Mouse (Mus musculus): ENCODE results near the gene S100b.

Gene S100b

GRCm38 (mm10) chr10:76261447-76261846 lies 7.8 kb downstream of the S100b start:
- no peak for DNase-seq

DNA sequence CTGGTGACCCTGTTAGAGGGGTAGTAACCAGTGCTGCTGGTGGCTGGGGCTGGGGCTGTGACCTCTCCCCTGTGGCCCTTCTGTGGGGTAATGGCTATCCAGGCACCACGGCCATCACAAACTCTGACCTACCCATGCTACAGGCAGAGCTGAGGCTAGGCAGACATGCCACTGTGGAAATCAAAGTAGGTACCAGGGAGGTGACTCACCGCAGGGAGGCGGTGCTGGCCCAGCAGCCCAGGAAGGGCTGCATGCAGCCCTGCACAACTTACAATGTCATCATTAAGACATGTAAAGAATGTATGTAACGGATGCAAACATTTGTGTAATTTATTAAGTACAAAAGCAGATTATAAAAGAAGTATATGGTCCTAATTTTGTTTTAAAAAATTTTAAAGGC lies 8.8 kb downstream of the S100b start:
- no peak for DNase-seq

- DNase-seq = peak; percentile 22
Observed at GRCm38 (mm10) chr10:76271238-76271637, 17.6 kb downstream of the S100b start.

- no peak for DNase-seq
Observed at GRCm38 (mm10) chr10:76275256-76275655, 21.6 kb downstream of the S100b start.

DNA sequence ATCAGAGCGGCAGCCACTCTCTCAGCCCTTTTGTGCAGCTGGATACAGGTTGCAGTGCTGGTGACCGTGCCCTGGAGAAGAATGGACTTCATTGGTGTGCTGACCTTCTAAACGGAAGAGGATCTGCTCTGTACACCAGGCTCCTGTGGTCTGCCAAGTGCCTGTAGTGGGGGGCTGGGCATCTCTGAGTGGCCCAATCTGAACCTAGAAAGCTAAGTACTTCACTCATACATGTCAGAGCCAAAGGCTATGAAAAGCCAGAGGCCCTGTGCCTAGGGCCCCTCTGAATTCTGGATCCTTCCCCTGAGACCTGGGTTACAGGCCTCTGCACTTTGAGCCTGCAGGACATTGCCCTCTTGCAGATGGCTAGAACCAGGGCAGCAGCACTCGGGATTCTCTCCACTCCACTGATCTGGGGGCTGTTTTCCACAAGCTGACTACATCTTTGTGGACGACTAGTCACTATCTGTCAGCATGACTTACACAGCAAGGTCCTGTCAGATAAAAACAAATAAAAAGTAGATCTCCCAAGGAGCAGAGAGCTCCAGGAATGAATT lies 25.0 kb downstream of the S100b start:
- no peak for DNase-seq

GRCm38 (mm10) chr10:76288268-76288993 lies 34.8 kb downstream of the S100b start:
- no peak for DNase-seq

GRCm38 (mm10) chr10:76289052-76289451 lies 35.4 kb downstream of the S100b start:
- no peak for DNase-seq

DNA sequence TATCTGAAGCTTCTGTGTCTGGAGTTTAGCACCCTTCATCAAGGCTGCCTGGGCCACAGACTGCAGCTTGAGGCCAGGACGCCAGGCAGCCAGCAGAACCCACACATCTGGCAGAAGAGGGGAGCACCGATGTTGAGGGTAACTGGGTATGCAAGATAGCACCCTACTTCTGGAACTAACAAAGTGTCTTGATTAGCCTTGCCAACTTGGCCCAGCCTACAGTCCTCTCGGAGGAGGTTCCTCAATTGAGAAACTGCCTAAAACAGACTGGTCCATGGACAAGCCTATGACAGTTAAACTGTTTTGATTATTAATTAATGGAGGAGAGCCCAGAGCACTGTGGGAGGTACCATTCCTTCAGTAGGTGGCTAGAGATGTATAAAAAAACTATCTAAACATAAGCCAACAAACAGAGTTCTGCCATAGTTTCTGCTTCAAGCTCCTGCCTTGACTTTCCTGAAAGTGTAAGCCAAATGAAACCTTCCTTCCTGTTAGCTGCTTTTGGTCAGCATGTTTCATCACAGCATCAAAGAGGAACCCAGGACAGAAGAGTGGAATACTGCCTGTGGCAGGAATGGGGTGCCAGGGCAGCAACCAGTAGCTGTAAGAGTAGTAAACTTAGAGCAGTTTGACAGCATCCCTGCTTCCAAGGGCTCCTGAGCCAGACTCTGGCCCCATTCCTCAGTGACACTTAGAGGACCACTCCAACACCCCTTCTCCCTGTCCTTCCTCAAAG lies 36.5 kb downstream of the S100b start:
- DNase-seq = no peak

- DNase-seq = no peak
Observed at GRCm38 (mm10) chr10:76293222-76293621, 39.6 kb downstream of the S100b start.

- no peak for DNase-seq
Observed at GRCm38 (mm10) chr10:76300133-76300532, 46.5 kb downstream of the S100b start.

- DNase-seq = no peak
Observed at GRCm38 (mm10) chr10:76306738-76307137, 53.1 kb downstream of the S100b start.
